Mouse (Mus musculus) heart, embryonic 12.5 days (tissue): ENCODE measurements around the gene Smim26. TPM values are rescaled to one million over a fixed set of nuclear protein-coding genes. Genes with fewer than 3 reads are reported as not detected.

Experiments used
- ATAC-seq: fragments of 200-750 bp; cut with Nextera tagmentation; 2 replicates; pipeline ENCODE4 v1.8.0; 2017; ENCODE audit warnings: moderate TSS enrichment, moderate library complexity; ENCODE audit not compliant: insufficient number of reproducible peaks, low FRiP score
- H3K27ac ChIP-seq: fragments of 300-500 bp; sonication (generic); 2 replicates; pipeline ENCODE4 v1.5.1; 2016; ENCODE audit warnings: mild to moderate bottlenecking, moderate library complexity; ENCODE audit not compliant: poor library complexity, severe bottlenecking
- H3K27me3 ChIP-seq: fragments of 300-500 bp; sonication (generic); replicated peaks from 2 replicates; pipeline ENCODE4 v1.6.1; 2016; ENCODE audit warnings: mild to moderate bottlenecking, moderate library complexity
- H3K36me3 ChIP-seq: fragments of 300-500 bp; sonication (generic); 2 replicates; pipeline ENCODE4 v1.6.1; 2016; ENCODE audit warnings: mild to moderate bottlenecking, moderate library complexity
- H3K4me1 ChIP-seq: fragments of 300-500 bp; sonication (generic); replicated peaks from 2 replicates; pipeline ENCODE4 v1.6.1; 2016; ENCODE audit warnings: mild to moderate bottlenecking
- H3K4me2 ChIP-seq: fragments of 300-500 bp; sonication (generic); 2 replicates; pipeline ENCODE4 v1.6.1; 2016; ENCODE audit warnings: mild to moderate bottlenecking, moderate library complexity
- H3K4me3 ChIP-seq: fragments of 300-500 bp; sonication (generic); 2 replicates; pipeline ENCODE4 v1.5.1; 2016; ENCODE audit warnings: mild to moderate bottlenecking
- H3K9ac ChIP-seq: fragments of 300-500 bp; sonication (generic); 2 replicates; pipeline ENCODE4 v1.6.1; 2016; ENCODE audit warnings: mild to moderate bottlenecking, moderate library complexity
- H3K9me3 ChIP-seq: fragments of 300-500 bp; sonication (generic); replicated peaks from 2 replicates; pipeline ENCODE4 v1.6.1; 2016; ENCODE audit warnings: mild to moderate bottlenecking, moderate library complexity
- WGBS: fragments of 180-500 bp; shearing (Covaris S2); methylation state at CpG from one replicate; pipeline ENCODE4 v1.1.7; 2016; 5-methylcytosine and 5-hydroxymethylcytosine counted together
- polyA plus RNA-seq: library from polyadenylated mRNA; unstranded; fragments of >200 nt; fragmentation: Nextera tagmentation; extraction: Ambion mirVana; gene quantifications from 2 replicates; pipeline ENCODE4 v1.2.1, GENCODE M21; 2016

Smim26 gene
- polyA plus RNA-seq, 1 experiment from 2014 or later: 54.8 TPM

- no peak overlapping the region for H3K27ac ChIP-seq
- no peaks in the 10 kb centered on the region for H3K9me3 ChIP-seq
- no peak overlapping the region for H3K9ac ChIP-seq
- no peaks in the 10 kb centered on the region for H3K27me3 ChIP-seq
- no peaks in the 10 kb centered on the region for H3K4me1 ChIP-seq
- 74% methylated on average over 2 of the region's 2 CpGs for WGBS
- H3K36me3 ChIP-seq: no peaks in the 10 kb centered on the region
- ATAC-seq: no peak
- no peak overlapping the region for H3K4me2 ChIP-seq
- H3K4me3 ChIP-seq: no peak overlapping the region
Measured at GRCm38 (mm10) chr2:144598006-144598405, 4.2 kb downstream of the Smim26 start.

DNA sequence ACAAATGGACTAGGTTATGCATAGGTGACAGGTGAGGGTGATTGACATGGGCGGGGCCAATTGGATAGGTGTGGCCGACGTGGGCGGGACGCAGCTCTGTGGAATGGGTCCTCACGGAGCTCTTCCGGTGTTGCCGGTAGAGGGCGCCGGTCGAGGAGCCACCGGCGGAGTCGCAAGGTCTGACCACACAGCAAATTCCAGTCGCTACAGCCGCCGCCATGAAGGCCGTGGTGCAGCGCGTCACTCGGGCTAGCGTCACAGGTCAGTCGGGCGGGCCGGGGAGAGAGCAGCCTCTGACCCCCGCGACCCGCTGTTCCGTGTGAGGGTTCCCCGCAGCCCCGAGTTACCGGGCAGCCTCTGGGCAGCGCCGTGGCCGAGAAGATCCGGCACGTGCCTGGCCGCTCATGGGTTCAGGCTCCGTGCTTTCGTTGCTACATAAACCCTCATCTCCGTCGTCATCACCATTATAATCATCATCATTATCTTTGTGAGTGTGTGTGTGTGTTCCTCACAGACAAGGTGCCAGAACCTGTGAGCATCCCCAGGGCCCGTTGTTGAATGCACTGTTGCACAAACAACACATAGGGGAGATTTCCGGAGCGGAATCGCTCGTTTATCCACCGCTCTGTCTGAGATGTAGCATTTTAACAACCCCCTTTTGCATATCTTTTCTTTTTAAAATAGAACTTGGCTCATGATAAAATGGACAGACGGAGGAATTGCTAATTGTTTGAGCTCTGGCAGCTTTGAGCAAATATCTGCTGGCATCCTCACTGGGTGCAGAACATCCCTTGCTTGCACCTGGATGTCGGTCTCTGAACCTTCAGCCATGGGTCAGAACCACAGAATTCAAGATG lies 6.2 kb downstream of the Smim26 start, which contains the start of gene Dtd1:
TSS of gene Dtd1 (plus strand) at position 67 of the 857 bp plus-strand sequence.
- Histone ChIP-seq H3K4me3 (peak within 1 kb of the TSS; percentile 77), H3K9ac (peak within 1 kb of the TSS; percentile 86), H3K9me3 (no peaks in the 10 kb centered on the region), H3K27ac (no peak within 1 kb of the TSS), H3K4me1 (no peaks in the 10 kb centered on the region), H3K4me2 (peak within 1 kb of the TSS; percentile 70), H3K36me3 (no peaks in the 10 kb centered on the region), H3K27me3 (no peaks in the 10 kb centered on the region)
- ATAC-seq: peak; percentile 96
- WGBS: 3% methylated on average over 48 of the region's 50 CpGs

- Histone ChIP-seq H3K36me3 (peaks cover 3% of the 10 kb centered on the region; the same call in 1 of the 2 replicates), H3K4me2 (no peak overlapping the region), H3K4me1 (no peaks in the 10 kb centered on the region), H3K4me3 (no peak overlapping the region), H3K9ac (no peak overlapping the region), H3K27me3 (no peaks in the 10 kb centered on the region), H3K9me3 (no peaks in the 10 kb centered on the region), H3K27ac (no peak overlapping the region)
- no peak for ATAC-seq
- WGBS: 84% methylated on average over 1 of the region's 1 CpGs
Measured at GRCm38 (mm10) chr2:144601576-144601975, 7.7 kb downstream of the Smim26 start.

DNA sequence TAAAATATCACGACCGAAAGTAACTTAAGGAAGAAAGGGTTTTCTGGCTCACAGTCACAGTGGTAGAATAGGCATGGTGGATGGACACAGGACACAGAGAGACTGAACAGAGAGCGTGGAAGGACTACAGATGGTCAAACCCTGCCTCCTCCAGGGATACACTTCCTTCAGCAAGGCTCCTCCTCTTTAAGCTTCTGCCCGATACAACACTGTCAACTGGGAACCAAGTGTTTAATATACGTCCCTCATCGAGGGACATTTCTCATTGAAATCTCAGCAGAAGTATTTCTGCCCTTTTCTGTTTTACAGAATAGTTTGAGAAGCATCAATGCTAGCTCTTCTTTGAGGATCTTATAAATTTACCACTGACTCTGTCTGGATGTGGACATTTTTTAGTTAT lies 20.1 kb downstream of the Smim26 start:
- Histone ChIP-seq H3K9ac (no peak overlapping the region), H3K4me1 (0 out of 2 replicates have a peak, but pooled peaks cover 8% of the 10 kb centered on the region), H3K4me2 (no peak overlapping the region), H3K27me3 (no peaks in the 10 kb centered on the region), H3K9me3 (no peaks in the 10 kb centered on the region; the same call in 1 of the 2 replicates), H3K27ac (no peak overlapping the region), H3K36me3 (no peaks in the 10 kb centered on the region), H3K4me3 (no peak overlapping the region)
- ATAC-seq: no peak
- 90% methylated on average over 6 of the region's 6 CpGs for WGBS

DNA sequence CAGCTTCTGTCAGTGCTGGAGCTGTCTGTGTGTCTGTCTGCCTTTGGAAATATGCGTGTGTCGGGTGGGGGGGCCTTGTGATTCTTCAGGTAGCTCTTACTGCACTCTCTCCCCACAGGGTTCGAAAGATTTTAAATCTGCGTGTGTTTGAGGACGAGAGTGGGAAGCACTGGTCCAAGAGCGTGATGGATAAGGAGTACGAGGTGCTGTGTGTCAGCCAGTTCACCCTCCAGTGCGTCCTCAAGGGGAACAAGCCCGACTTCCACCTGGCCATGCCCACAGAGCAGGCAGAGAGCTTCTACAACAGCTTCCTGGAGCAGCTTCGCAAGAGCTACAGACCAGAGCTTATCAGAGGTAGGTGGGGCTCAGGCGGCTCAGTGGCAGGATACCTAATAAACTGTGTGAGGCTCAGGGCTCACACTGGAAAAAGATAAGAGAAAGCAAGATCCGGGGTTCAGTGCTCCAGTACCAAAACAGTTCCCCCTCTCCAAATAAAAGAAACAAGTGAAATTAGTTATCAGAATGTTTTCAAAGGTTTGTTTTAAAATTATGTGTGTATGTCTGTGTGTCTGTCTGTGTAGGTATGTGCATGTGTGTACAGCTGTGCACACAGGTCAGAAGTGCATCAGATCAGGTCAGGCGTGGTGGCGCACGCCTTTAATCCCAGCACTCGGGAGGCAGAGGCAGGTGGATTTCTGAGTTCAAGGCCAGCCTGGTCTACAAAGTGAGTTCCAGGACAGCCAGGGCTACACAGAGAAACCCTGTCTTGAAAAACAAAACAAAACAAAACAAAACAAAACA lies 23.4 kb downstream of the Smim26 start:
- H3K4me2 ChIP-seq: no peak overlapping the region
- no peak for ATAC-seq
- H3K27ac ChIP-seq: no peak overlapping the region
- H3K4me1 ChIP-seq: 0 out of 2 replicates have a peak, but pooled peaks cover 8% of the 10 kb centered on the region
- WGBS: 55% methylated on average over 16 of the region's 16 CpGs
- no peak overlapping the region for H3K4me3 ChIP-seq
- no peaks in the 10 kb centered on the region; the same call in 1 of the 2 replicates for H3K9me3 ChIP-seq
- H3K27me3 ChIP-seq: no peaks in the 10 kb centered on the region
- H3K36me3 ChIP-seq: no peaks in the 10 kb centered on the region
- no peak overlapping the region for H3K9ac ChIP-seq

GRCm38 (mm10) chr2:144621491-144621890 lies 27.6 kb downstream of the Smim26 start:
- H3K9me3 ChIP-seq: peaks cover 1% of the 10 kb centered on the region; the same call in 1 of the 2 replicates
- no peak overlapping the region for H3K9ac ChIP-seq
- WGBS: 93% methylated on average over 6 of the region's 6 CpGs
- no peaks in the 10 kb centered on the region for H3K36me3 ChIP-seq
- no peak overlapping the region for H3K4me2 ChIP-seq
- no peak overlapping the region for H3K27ac ChIP-seq
- H3K4me3 ChIP-seq: no peak overlapping the region
- 0 out of 2 replicates have a peak, but pooled peaks cover 8% of the 10 kb centered on the region for H3K4me1 ChIP-seq
- no peaks in the 10 kb centered on the region for H3K27me3 ChIP-seq
- ATAC-seq: no peak

DNA sequence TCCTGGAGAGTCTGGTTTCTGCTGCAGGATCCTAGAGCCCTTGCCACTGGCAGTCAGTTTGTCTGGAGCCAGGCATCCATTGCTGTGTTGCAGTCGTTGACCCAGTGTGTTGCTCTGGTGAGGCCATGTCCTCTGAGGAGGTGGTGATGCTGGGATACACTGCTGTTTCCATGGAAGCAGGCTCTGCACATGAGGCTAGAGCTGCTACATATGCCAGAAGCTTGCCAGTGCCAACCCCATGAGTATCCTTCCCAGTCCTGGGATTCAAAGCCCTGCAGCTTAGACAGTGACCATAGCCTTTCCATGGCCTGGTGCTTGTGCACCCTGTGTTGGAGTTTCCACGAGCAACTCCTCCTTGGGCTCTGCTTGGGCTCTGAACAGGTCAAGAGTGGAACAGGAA lies 39.7 kb downstream of the Smim26 start:
- no peak overlapping the region for H3K4me3 ChIP-seq
- H3K36me3 ChIP-seq: 0 out of 2 replicates have a peak, but pooled peaks cover 6% of the 10 kb centered on the region
- 73% methylated on average over 2 of the region's 2 CpGs for WGBS
- H3K4me1 ChIP-seq: no peaks in the 10 kb centered on the region
- ATAC-seq: no peak
- no peak overlapping the region for H3K4me2 ChIP-seq
- H3K27me3 ChIP-seq: no peaks in the 10 kb centered on the region
- H3K27ac ChIP-seq: no peak overlapping the region
- H3K9ac ChIP-seq: no peak overlapping the region
- no peaks in the 10 kb centered on the region for H3K9me3 ChIP-seq

- Histone ChIP-seq H3K4me2 (no peak overlapping the region), H3K36me3 (0 out of 2 replicates have a peak, but pooled peaks cover 6% of the 10 kb centered on the region), H3K27ac (no peak overlapping the region), H3K9ac (no peak overlapping the region), H3K27me3 (no peaks in the 10 kb centered on the region), H3K4me1 (no peaks in the 10 kb centered on the region), H3K9me3 (no peaks in the 10 kb centered on the region), H3K4me3 (no peak overlapping the region)
- ATAC-seq: no peak
- 71% methylated on average over 5 of the region's 5 CpGs for WGBS
Measured at GRCm38 (mm10) chr2:144634231-144634630, 40.4 kb downstream of the Smim26 start.

DNA sequence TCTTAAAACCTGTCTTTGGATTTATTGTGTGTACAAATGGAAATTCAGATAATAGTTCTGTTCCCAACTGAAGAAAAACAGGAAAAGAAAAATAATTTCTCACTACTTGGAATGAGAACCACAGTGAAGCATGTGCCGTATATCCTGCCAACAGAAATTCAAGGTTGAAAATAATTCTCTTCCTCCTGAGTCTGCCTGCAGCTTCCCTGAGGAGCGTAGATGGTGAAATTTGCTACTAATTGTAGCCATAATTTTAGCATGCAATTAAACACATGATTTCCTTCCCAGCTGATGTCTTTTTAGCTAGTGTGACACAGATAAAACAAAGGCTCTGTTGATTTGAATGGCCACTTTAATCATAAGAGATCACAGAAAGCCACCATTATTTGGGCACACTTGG lies 40.9 kb downstream of the Smim26 start:
- Histone ChIP-seq H3K36me3 (0 out of 2 replicates have a peak, but pooled peaks cover 6% of the 10 kb centered on the region), H3K4me1 (no peaks in the 10 kb centered on the region), H3K4me3 (no peak overlapping the region), H3K9ac (no peak overlapping the region), H3K27ac (no peak overlapping the region), H3K4me2 (no peak overlapping the region), H3K9me3 (no peaks in the 10 kb centered on the region), H3K27me3 (no peaks in the 10 kb centered on the region)
- 79% methylated on average over 2 of the region's 2 CpGs for WGBS
- no peak for ATAC-seq

GRCm38 (mm10) chr2:144635644-144636320 lies 41.9 kb downstream of the Smim26 start:
- H3K4me2 ChIP-seq: no peak overlapping the region
- no peak overlapping the region for H3K4me3 ChIP-seq
- H3K27me3 ChIP-seq: no peaks in the 10 kb centered on the region
- H3K4me1 ChIP-seq: peaks cover 5% of the 10 kb centered on the region; the same call in 1 of the 2 replicates
- 0 out of 2 replicates have a peak, but pooled peaks cover 6% of the 10 kb centered on the region for H3K36me3 ChIP-seq
- no peaks in the 10 kb centered on the region for H3K9me3 ChIP-seq
- H3K27ac ChIP-seq: no peak overlapping the region
- 21% methylated on average over 5 of the region's 5 CpGs for WGBS
- ATAC-seq: 0 out of 2 replicates have a peak, but pooled peaks have one; percentile 15
- H3K9ac ChIP-seq: no peak overlapping the region
